Mouse (Mus musculus) embryonic stem cell, embryonic (primary cell): ENCODE data around the gene Csmd2.

Source experiments
- CTCF ChIA-PET, 4 experiments: fragments of 300-600 bp in 2 of 4; fragments of 350-600 bp in 2 of 4; sonication (Branson Sonifier 250); formaldehyde crosslinking; loops; one replicate each; lab custom pipeline; 2022; ENCODE audit warnings: inconsistent platforms in 2 of 4; lab: Charles Lee
- POLR2A ChIA-PET, 4 experiments: fragments of 300-600 bp in 2 of 4; fragments of 350-600 bp in 2 of 4; sonication (Branson Sonifier 250); formaldehyde crosslinking; loops; one replicate each; lab custom pipeline; 2022; ENCODE audit warnings: antibody characterized with exemption in 4 of 4, inconsistent platforms in 1 of 4; lab: Charles Lee

Gene Csmd2

GRCm38 (mm10) chr4:128451383-128451794, 463.7 kb downstream of the Csmd2 start:
- ChIA-PET CTCF (interaction anchor here in 1 of 4 experiments (0.6 kb wide), 1 partner anchor 803 kb away, joined by 3 read pairs; no protein-coding TSS in a partner anchor), POLR2A (no interaction called here)

DNA sequence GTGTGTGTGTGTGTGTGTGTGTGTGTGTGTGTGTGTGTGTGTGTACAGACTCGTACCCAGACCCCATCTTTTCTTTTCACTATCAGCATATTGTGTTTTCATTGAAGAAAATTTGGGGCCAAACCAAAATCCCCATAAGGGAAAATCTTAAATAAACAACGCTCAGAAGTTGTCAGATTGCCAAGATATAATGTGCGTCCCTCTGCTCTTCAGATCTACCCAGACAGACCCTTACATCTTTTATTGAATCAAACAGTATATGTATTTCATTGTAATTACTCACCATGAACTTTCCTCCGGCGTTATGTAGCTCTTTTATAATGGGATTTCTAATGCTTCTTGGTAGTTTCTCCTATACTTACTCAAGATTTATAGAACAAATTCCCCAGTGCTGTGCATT, 479.1 kb downstream of the Csmd2 start:
- ChIA-PET POLR2A (no interaction called here), CTCF (interaction anchor here in 2 of 4 experiments (0.6 to 1.7 kb wide), 3 partner anchors 29 to 1218 kb away, joined by 3 to 6 read pairs (median 5); no protein-coding TSS in a partner anchor)

DNA sequence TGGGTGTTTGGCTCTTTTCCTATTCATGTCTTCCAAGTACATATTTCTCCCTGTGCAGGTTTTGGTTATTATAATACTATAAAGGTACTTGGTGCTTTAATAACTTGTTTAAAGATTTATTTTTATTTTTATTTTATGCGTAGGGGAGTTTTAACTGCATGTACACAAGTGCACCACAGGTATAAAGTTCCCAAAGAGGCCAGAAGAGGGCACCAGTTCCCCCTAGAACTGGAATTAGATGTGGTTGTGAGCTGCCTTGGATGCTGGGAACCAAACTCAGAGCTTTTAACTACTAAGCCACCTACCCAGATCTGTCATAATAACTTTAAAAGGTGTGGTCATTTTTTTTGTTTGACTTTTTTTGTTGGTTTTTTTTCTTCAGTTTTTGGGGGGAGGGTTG, 480.4 kb downstream of the Csmd2 start:
- CTCF ChIA-PET = interaction anchor here in 3 of 4 experiments (0.5 to 0.8 kb wide), 6 partner anchors 9 to 976 kb away, joined by 3 to 4 read pairs (median 3); no protein-coding TSS in a partner anchor
- POLR2A ChIA-PET = no interaction called here

DNA sequence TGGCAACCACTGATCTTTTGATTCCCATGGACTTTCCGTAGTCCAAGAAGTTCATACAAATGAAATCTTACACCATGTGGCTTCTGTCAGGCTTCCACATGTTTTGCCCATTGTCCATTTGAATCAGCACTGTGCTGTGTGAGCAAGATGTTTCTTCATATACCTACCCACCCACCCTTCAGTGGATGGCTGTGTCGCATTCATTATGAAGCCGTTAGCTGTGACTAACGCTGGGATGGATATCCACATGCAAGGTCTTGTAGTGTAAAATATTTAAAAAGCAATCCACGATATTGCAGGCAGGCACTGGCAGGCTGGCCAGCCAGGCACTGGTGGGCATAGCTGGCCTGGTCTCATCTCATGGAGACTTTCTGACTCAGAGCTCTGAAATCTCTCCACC, 488.6 kb downstream of the Csmd2 start:
- ChIA-PET CTCF (no interaction called here), POLR2A (no interaction called here)

DNA sequence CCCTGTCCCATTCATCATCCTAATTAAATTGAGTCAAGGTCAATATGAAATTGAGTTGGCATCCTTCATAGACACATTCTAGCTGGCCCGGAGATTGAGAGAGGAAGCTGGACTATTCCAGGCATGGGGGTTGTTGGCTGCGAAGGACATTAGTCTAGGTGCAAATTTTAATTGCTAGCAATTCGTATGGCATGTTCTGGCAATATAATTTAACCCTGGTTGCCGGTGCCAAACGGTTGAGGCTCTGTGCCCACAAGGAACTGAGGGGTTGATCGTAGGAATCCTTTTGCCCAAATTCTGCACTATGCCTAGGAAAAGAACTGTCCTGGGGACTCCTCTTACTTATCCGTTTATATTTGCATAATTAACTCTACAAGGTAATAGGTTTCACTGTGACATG, 496.2 kb downstream of the Csmd2 start:
- POLR2A ChIA-PET = no interaction called here
- CTCF ChIA-PET = no interaction called here

DNA sequence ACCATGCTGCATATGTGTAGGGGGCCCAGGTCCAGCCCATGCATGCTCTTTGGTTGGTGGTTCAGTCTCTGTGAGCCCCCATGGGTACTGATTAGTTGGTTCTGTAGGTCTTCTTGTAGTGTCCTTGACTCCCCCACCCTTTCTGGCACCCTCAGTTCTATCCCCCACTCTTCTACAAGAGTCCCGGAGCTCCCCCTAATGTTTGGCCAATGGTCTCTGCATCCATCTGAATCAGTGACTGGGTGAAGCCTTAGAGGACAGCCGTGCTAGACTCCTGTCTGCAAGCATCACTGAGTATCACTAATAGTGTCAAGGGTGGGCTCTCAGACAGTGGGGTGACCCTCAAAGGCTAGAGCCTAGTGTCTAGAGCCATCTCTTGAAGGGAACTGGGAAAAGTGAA, 497.0 kb downstream of the Csmd2 start:
- CTCF ChIA-PET = no interaction called here
- POLR2A ChIA-PET = no interaction called here

GRCm38 (mm10) chr4:128489521-128490100, 502.0 kb downstream of the Csmd2 start:
- ChIA-PET POLR2A (interaction anchor here in 1 of 4 experiments (0.5 kb wide), 1 partner anchor 429 kb away, joined by 3 read pairs; no protein-coding TSS in a partner anchor), CTCF (interaction anchor here in 1 of 4 experiments (0.5 kb wide), 1 partner anchor 193 kb away, joined by 13 read pairs; no protein-coding TSS in a partner anchor)

DNA sequence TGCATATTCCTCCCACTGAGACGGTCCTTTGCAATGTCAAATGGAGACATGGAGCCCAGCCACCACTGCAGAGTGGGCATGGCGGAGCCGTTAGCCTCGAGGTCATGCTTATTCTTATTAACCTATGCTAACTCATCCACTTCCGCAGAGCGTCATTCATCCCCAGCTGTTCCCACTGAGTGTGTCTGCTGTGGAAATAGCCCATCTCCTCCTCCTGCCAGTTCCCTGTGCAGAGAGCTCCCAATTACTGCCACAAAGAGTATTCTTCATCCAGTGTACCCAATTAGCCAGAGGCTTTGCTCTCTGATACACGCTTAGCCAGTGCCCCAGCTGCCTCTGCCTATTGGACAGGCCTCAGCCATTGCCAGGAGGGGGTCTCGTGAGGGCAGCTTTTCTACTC, 504.4 kb downstream of the Csmd2 start:
- ChIA-PET CTCF (no interaction called here), POLR2A (interaction anchor here in 1 of 4 experiments (0.6 kb wide), 1 partner anchor 349 kb away, joined by 3 read pairs; no protein-coding TSS in a partner anchor)

GRCm38 (mm10) chr4:128499980-128500379, 512.3 kb downstream of the Csmd2 start:
- ChIA-PET CTCF (interaction anchor here in 1 of 4 experiments (0.5 kb wide), 1 partner anchor 963 kb away, joined by 4 read pairs; no protein-coding TSS in a partner anchor), POLR2A (no interaction called here)

DNA sequence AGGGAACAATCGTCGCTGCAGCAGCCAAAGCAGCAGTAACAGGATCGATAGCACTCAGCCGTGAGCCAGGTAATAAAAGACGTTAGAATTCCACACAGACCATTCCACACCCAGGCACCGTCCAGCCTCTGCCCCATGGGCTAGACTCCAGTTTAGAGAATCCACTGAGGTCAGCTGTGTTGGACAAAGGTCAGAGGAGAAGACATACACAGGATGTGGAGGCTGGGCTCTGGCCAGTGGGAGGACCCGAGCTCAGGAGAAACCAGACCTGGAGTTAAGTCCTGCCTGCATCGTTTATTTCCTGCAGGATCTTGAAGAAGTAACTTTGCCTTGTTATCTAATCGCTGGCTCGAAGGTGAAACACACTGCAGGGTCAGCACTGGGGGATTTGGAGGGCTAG, 519.2 kb downstream of the Csmd2 start:
- ChIA-PET POLR2A (no interaction called here), CTCF (interaction anchor here in 1 of 4 experiments (0.7 kb wide), 1 partner anchor 1193 kb away, joined by 4 read pairs; no protein-coding TSS in a partner anchor)

DNA sequence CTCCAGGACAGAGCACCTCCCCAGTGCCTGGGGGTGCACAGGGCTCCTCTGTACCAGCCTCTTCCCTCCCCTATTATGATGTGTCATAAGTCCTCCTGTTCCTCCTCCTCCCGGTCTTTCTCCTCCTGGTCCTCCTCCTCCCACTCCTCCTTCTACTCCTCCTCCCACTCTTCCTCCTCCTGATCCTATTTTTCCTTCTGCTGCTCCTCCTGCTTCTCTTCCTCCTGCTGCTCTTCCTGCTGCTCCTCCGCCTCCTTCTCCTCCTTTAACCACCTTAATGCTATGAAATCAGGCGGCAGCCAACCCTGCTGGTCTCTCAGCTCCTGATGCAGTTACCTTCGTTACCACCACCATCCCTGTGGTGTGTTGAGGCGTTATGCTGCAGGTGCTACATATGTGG, 522.2 kb downstream of the Csmd2 start:
- ChIA-PET CTCF (no interaction called here), POLR2A (no interaction called here)

- ChIA-PET POLR2A (no interaction called here), CTCF (no interaction called here)
Measured at GRCm38 (mm10) chr4:128514496-128514895, 526.8 kb downstream of the Csmd2 start.

DNA sequence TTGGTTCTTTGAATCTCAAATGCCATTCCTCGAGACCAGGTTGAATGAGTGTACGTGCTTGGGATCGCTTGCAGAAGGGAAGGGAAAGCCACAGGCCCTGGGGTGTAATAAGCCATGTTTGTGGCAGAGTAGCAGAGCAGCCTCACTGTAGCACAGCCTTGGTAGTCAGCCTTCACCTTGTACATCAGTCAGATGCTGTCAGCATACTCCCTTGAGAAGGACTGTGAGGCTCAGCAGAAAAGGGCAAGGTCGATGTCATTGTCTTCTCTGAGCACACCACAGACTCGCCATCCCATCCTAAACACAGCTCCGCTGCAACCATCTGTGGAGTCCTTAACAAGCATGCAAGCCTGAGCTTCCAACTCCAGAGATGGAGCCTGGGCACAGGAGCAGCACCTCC, 533.6 kb downstream of the Csmd2 start:
- POLR2A ChIA-PET = no interaction called here
- CTCF ChIA-PET = interaction anchor here in 1 of 4 experiments (0.5 kb wide), 1 partner anchor 702 kb away, joined by 9 read pairs; no protein-coding TSS in a partner anchor

GRCm38 (mm10) chr4:128543378-128543777, 555.7 kb downstream of the Csmd2 start:
- ChIA-PET CTCF (interaction anchor here in 3 of 4 experiments (0.6 to 1.8 kb wide), 12 partner anchors 19 to 724 kb away, joined by 3 to 13 read pairs (median 5); no protein-coding TSS in a partner anchor), POLR2A (interaction anchor here in 2 of 4 experiments (0.6 kb wide), 2 partner anchors 62 to 421 kb away, joined by 4 to 6 read pairs; no protein-coding TSS in a partner anchor)

GRCm38 (mm10) chr4:128543956-128544486, 556.4 kb downstream of the Csmd2 start:
- CTCF ChIA-PET = interaction anchor here in 1 of 4 experiments (0.6 kb wide), 1 partner anchor 53 kb away, joined by 3 read pairs; no protein-coding TSS in a partner anchor
- POLR2A ChIA-PET = interaction anchor here in 1 of 4 experiments (0.6 kb wide), 1 partner anchor 118 kb away, joined by 3 read pairs; no protein-coding TSS in a partner anchor

- POLR2A ChIA-PET = no interaction called here
- CTCF ChIA-PET = interaction anchor here in 1 of 4 experiments (0.7 kb wide), 1 partner anchor 159 kb away, joined by 3 read pairs; no protein-coding TSS in a partner anchor
Measured at GRCm38 (mm10) chr4:128550756-128551155, 563.1 kb downstream of the Csmd2 start.

GRCm38 (mm10) chr4:128554198-128554597, 566.5 kb downstream of the Csmd2 start:
- CTCF ChIA-PET = no interaction called here
- POLR2A ChIA-PET = no interaction called here

DNA sequence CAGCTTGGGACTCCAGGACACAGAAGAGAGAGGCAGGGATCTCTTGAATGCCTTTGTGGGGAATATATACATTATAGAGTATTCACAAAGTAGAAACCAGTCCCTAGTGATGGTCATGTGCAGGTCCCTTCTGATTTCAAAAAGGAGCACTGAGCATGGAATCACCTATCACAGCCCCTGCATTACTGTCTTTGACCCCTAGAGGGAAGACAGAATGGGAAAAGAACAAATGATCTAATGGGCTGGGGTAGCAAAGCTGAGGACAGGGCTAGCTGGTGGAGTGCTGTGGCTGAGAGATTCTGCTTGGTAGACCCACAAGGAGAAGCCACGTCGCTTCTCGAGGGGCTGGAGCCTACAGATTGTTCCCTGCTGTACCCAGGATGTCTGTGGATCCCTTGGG, 572.7 kb downstream of the Csmd2 start:
- CTCF ChIA-PET = interaction anchor here in 3 of 4 experiments (0.6 to 1.1 kb wide), 4 partner anchors 14 to 1194 kb away, joined by 3 to 4 read pairs (median 3); no protein-coding TSS in a partner anchor
- POLR2A ChIA-PET = interaction anchor here in 1 of 4 experiments (1.3 kb wide), 1 partner anchor 15 kb away, joined by 3 read pairs; no protein-coding TSS in a partner anchor

DNA sequence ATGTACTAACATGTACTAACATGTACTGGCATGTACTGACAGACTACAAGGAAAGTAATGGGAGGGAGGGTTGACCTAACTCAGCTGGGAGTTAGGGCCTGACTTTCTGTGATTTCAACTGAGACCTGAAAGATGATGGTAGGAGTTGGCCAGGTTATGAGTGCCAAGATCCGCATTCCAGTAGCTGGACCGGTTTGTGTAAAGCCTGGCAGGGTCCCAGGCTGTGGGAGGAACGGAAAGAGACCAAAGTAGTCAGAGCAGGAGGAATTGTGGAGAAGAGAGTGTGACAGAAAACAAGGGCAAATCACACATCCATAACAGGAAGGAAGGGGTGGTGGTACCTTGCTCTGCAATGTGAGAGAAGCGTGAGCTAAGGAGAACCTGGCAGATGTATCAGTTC, 588.2 kb downstream of the Csmd2 start:
- POLR2A ChIA-PET = interaction anchor here in 2 of 4 experiments (0.8 to 2.1 kb wide), 2 partner anchors 10 to 15 kb away, joined by 3 to 7 read pairs; no protein-coding TSS in a partner anchor
- CTCF ChIA-PET = interaction anchor here in 1 of 4 experiments (0.7 to 1.1 kb wide), 2 partner anchors 37 to 135 kb away, joined by 3 to 5 read pairs; no protein-coding TSS in a partner anchor
